Mouse (Mus musculus): ENCODE data around the gene Hoxa9. TPM values are rescaled to one million over a fixed set of nuclear protein-coding genes. Genes with fewer than 3 reads are reported as not detected.

The Hoxa9 gene
- total RNA-seq (2022) = 1 to 10 TPM; 5.2 to 8.3 (median 7.5) TPM

DNA sequence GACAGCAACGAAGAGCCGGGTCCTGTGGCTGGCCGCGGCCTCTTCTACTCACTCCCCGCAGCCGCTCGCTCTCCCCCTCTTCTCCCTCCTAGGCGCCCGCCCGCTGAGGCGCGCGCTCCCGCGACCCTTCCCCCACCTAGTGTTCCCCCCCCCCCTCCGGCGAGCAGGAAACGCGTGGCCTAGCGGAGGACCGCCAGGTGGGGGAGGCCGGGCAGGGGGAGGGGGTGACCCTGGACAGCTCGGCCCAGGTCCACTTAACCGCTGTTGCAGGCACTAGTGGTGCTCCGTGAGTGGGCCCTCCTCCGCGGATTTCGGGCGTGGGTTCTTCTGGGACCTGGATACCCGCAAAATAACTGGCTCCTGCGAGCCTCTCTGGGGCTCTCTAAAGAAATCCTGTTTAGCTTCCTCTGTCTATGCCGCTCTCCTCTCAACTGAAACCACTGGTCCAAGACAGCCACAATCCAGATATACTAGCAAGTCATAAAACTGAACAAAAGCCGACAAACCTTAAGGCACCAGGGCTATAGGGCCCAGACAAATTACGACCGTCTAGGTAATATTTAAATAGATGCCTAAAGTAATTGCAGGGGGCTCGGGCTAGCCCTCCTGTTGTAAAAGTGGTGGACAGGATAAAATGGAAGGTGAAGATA lies at the start of gene Hoxa9:
Gene Hoxa9 (minus strand): TSS at position 574 of the 650 bp plus-strand sequence.
- no peak for DNase-seq (ENCODE audit: low spot score in 2 of 2)

DNA sequence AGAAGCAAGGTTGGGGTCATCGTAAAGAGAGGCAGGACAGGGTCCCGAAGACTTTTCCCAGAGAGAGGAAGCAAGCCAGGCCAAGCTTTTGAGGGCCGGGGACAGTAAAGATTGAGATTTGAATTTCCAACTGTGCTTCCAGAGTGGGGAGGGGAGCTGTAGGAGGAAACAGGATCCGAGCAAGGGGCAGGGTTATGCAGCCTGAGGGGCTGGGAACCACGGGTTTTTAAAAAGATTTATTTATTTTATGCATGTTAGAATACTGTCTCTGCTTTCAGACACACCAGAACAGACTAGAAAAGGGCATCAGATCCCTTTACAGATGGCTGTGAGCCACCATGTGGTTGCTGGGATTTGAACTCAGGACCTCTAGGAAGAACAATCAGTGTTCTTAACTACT lies 46.0 kb upstream of the Hoxa9 start:
- DNase-seq (ENCODE audit: low spot score in 2 of 2) = no peak

- DNase-seq (ENCODE audit: low spot score in 2 of 2) = no peak
These were observed 45.5 kb upstream of the Hoxa9 start for GRCm38 (mm10) chr6:52276382-52276781.

GRCm38 (mm10) chr6:52275563-52276280 lies 44.8 kb upstream of the Hoxa9 start:
- DNase-seq (ENCODE audit: low spot score in 2 of 2) = no peak

GRCm38 (mm10) chr6:52274576-52274975 lies 43.7 kb upstream of the Hoxa9 start:
- no peak for DNase-seq (ENCODE audit: low spot score in 2 of 2)

DNA sequence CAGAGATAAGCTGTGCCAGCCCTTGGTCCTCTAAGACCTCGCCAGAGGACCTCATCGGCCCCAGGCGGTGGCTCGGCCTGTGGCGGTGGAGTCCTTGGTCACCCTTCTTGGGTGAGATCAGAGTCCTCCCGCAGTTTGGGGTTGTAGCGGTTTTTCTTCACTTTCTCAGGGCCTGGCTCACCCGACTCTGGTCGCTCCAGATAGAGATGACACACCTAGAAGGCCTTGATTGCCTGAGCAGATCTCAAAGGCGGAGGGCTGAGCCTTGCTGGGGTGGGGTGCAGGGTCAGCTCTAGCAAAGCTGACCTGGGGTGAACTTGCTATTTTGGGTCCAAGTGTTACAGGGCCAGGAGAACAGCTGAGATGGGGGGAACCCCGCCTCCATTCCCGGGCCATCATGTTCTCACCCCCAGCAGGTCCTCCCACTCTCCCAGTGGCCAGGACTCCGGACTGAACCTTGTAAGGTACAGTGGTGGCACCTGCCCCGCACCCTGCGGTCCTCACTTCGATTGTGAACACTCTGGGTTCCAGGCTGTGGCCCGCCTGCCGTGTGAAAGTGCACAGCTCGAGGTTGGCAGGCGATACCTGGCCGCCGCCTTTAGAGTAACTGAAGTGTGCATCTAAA lies 42.9 kb upstream of the Hoxa9 start:
- no peak for DNase-seq (ENCODE audit: low spot score in 2 of 2)

DNA sequence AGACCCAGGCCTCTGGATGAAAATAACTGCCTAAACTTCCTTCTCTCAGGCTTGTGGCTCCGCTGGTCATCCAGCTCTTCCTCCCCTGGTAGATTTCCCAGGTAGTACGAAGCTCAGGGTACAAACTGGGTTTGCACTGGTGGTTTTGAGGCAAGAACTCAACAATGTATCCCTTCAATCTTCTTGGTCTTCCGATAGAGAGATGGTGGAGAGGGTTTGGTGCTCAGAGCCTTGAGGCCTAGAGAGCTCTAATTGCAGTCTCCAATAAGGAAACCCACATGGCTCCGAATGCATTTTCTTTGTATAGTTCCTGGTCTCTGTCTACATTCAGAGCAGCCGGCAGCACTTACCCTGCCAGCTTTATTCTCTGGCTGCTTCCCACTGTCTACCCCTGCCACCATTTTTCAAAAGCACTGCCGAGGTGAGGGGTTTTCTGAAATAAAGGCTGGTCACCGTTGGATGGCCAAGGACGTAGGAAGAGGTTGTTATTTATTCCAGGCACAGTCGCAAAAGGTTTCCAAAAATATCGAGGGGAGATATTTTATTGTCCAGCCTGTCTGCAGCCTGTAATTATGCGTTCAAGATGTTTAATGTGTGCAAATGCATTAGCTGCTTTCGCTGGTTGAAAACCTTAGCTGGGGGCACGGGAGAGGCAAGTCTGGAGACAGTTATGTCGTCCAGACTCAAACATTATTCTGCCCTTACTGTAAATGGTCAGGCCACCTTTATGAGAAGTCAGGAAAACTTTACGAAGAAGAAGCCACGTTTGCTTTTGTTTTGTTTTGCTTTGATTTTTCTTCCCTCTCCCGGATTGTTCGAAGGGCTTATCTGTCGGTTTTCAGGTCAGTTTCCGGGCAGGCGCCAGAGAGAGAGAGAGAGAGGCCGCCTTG lies 42.1 kb upstream of the Hoxa9 start:
- no peak for DNase-seq (ENCODE audit: low spot score in 2 of 2)

DNA sequence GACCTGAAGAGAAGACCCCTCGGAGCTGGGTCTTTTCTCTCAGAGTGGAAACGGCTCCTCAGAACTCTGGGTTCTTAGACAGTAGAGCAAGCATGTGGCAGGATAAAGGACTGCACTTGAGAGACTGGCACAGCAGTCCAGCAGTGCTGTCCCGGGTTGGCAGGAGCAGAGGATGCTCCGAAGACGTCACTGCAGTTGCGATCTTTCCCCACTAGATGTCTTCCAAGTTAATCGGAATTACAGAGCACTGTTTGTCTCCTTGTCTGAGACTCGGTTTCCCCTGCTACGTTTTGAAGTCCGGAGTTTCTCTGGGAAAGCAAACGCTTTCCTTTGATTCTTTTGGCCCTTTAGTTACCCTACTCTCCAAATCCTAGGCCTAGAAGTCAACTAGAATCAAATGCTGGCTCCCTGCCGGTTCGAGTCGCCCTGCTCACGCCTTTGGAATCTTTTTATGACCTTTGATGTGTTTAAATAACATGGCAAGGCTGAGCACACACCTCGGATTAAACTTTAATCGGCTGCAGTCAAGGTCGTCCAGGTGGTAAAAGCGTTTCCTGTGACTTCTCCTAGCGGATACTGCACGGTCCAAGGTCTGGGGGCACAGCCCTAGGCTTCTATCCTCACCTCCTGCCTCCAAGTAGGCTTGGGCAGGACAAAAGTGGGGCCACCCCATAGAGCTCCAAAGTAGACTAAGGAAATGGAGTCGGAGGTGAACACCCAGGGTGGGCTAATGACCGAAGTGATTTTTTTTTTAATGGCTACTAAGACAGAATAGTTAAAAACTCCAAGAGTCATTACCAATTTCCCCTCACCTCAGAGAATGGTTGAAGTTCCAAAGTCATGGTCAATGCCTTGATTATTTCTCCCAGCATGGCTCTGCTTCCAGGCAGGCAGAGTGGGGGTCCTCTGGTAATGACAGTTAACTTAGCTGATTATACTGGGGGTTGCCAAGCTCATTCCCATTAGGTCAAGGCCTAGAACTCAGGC lies 39.9 kb upstream of the Hoxa9 start:
- DNase-seq (ENCODE audit: low spot score in 2 of 2) = no peak

DNA sequence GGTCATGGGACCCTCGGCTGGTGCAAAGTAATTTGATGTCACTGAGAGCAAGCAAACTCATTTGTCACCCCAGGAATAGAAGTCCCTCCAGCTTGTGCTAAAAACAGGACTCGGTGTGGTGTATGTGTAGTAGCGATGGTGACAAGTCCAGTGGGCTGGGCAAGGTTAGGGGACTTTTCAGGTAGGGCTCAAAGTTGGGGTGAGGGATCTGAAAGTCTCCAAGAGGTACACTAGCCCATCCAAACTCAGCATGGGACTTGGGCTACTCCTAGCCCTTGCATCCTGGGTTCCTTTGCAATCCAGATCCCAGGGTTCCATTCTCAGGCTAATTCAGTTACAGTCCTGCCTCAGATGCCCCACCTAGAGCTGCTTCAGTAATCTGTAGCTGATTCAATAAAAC lies 37.9 kb upstream of the Hoxa9 start:
- no peak for DNase-seq (ENCODE audit: low spot score in 2 of 2)

DNA sequence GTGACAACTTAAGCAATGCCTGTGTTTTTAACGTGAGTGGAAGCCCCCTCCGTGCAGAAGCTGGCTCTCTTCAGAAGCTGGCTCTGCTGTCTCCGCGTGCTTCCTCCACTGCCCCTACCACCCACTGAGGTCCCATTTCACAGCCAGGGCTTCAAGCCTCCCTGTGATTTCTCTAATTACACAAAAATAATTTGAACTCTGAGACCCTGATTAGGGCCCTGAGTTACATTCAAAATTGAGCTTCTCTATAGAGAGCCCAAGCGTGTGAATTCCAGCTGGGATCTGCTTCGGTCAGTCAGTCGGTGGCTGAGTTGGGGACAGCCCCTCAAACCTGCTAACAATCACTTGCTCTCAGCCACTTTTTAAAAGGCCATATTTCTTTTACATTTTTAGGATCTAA lies 37.5 kb upstream of the Hoxa9 start:
- DNase-seq (ENCODE audit: low spot score in 2 of 2) = no peak

DNA sequence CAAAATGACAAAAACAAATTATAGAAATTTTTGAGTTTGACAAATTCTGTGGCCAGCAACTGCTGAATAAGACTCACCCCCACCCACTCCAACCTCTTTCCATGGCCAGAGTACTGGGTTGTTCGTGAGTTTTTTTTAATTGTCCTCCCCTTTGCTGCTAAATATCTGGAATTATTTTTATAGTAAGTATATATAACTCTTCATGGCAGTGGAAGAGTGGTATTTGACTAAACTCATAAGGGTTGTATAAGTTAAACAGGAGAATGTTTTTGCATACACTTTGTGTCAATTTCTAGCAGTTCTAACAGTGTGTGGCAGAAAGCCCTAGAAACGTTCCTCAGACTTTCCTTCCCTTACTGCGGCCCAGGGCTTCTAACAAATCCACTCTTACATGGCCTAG lies 36.8 kb upstream of the Hoxa9 start:
- no peak for DNase-seq (ENCODE audit: low spot score in 2 of 2)

DNA sequence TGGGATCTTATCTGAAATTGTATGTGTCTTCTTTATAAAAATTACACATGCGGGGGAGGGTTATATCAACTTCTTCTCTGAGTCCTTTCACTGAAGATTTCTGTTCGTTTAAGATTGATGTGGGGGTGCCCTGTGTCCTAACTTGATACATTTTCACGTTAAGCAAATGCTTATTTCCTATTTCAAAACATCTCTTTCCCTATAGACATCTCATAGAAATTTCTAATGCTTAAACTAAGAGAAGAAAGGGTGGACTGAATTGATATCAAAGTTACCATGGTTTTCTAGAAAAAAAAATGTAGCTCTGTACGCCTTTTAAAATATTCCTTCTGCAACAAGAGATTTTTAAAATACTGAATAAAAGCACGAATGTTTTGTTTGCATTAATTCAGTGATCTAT lies 36.3 kb upstream of the Hoxa9 start:
- DNase-seq (ENCODE audit: low spot score in 2 of 2) = no peak

GRCm38 (mm10) chr6:52266666-52266985 lies 35.7 kb upstream of the Hoxa9 start:
- DNase-seq (ENCODE audit: low spot score in 2 of 2) = no peak

GRCm38 (mm10) chr6:52265913-52266665 lies 35.2 kb upstream of the Hoxa9 start:
- DNase-seq (ENCODE audit: low spot score in 2 of 2) = no peak

GRCm38 (mm10) chr6:52265306-52265912 lies 34.5 kb upstream of the Hoxa9 start:
- DNase-seq (ENCODE audit: low spot score in 2 of 2) = no peak

- DNase-seq (ENCODE audit: low spot score in 2 of 2) = no peak
These were observed 33.4 kb upstream of the Hoxa9 start for GRCm38 (mm10) chr6:52264106-52264790.

- DNase-seq (ENCODE audit: low spot score in 2 of 2) = no peak
These were observed 32.4 kb upstream of the Hoxa9 start for GRCm38 (mm10) chr6:52263321-52263585.

DNA sequence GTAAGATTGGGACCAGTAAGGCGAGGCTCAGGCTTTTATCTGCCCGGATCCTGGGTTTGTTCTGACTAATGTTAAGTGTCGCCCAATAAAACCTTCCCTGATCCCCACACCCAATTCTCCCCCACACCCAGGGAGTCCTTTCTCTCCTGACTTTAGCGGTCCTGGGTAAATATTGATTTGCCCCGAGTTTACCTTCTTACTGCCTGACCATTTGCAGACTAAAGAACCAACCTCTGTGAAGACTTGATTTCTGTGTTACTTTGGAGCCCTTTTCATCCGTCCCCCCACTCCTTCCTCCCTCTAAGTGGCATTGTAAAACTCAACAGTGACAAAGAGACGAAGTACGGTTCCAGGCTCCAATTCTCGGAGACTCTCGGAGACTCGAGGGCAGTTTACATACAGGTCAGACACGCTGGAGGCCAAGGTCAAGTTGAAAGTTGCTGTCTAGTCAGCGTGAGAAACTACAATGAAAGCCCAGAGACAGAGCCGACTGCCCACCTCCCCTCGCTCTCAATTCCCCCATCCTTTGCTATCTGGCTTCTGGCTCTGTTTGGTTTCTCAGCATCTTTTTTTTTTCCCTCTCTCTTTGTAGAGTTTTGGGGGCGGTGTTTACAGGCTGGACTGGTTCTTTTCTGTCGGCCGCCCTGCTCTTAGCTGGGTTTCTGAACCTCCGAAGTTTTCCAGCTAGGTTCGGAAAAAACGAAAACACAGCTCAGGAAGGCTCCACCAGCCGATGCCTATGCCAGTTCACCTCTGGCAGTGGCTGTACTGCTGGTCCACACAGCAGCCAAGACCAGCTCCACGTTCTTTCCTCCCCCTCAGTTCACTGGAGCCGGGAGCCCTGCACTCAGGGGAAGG lies 31.8 kb upstream of the Hoxa9 start:
- no peak for DNase-seq (ENCODE audit: low spot score in 2 of 2)
